Mouse (Mus musculus) spleen, postnatal 4 days (tissue): ENCODE measurements around the gene Pip5k1a.
"Not testable (repeated sequence)": the region's sequence is repeated elsewhere in the genome, so short reads cannot be mapped to it uniquely, and the experiment has no call there.

ENCODE experiments used
- DNase-seq, 2 experiments: peaks; one replicate each; pipeline ENCODE4 v3.0.0; 2022; ENCODE audit warnings: low spot score in 2 of 2

Gene Pip5k1a

DNA sequence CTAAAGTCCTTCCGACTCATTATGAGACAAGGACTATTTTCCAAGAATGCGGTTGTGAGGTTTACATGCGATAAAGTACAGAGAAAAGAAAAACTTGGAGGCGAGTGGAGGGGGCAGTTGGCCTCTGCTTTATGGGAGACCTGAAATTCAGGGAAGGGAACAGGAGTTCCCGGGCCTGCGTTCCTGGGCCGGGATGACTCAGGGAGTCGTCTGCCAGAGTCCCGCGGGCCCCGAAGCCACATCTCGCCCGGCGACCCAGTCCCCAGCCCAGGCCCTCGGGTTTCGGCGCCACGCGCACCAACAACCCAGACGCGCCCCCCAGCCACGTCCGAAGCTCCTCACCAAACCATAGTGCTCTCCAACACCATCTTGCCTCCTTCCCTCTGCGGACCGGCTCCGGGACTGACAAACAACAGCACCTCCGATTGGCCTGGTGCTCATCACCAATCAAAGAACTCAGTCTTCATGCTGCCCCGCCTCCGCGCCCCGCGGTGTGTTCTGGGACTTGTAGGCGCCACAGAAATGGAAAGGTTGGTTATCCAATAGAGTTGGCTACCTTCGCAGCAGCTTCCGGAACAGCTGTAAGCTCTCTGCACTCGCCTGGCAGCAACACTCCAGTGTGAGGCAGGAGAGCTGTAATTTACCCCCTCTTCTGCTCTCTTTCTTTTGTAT is 64.4 kb downstream of the Pip5k1a start, which contains the start of gene Psmd4:
Gene Psmd4, minus strand, starts transcription at position 449 of the 672 bp plus-strand sequence.
- peak; percentile 96 to 97 for DNase-seq

DNA sequence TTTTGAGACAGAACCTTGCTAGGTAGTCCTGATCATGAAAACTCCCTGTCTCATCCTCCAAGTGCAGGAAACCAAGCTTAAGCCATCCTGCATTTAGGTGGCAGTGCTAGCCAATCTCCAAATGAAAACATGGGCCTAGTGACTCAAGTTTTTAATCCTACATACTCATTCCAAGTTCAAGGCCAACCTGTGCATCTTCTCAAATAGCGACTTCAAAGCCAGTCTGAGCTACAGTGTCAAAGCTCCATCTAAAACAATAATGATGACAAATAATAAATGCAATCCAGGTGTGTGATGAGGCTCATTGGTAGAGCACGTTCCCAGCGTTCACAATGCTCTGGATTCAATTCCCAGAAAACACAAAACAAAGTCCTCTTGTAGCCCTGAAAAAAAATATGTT is 65.1 kb downstream of the Pip5k1a start:
- DNase-seq, result no peak

DNA sequence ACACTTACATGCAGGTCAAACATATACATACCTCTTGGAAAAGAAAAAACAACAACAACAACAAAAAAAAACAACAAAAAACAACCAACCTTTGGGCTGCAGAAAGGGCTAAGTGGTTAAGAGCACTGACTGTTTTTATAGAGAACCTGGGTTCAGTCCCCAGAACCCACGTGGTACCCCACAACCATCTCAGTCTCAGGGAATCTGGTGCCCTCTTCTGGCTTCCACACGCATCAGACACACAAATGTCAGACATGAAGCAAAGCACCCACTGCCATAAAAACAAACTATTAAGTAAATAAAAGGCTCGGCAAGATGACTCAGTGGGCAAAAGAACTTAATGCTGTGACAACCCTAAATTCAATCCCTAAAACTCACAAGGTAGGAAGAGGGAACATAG is 76.8 kb downstream of the Pip5k1a start:
- DNase-seq, result peak in 1 of 2 experiments; percentile 52

DNA sequence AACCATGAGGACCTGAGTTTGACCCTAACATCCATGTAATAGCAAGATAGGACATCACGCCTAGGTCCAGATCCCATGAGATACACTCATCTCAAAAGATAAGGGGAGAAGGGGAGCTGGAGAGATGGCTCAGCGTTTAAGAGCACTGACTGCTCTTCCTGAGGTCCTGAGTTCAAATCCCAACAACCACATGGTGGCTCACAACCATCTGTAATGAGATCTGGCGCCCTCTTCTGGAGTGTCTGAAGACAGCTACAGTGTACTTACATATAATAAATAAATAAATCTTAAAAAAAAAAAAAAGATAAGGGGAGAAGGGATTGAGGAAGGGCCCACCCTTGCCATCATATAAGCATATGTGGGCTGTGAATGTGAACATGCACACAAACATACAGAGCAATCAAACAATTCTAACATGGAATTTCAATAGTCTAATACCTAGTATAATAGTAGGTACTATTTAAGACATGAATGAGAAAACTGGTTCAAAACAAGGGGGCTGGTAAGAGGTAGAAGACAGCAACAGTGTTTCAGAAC is 77.4 kb downstream of the Pip5k1a start:
- DNase-seq, result not testable (repeated sequence)

DNA sequence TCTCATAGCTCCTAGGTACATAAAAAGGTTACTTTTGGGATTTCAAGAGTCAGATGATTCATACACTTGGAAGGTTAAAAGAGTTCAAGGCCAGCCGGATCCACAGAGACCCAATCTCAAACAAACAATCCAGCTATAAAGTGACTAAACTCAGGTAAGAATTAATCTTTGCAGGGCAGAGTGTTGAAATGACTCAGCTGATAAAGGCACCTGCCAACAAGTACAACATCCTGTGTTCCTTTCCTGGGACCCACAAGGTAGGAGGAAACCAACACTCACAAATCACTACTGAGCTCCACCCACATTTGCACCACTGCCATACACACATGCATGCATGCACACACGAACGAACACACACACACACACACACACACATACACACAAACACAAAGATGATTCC is 78.1 kb downstream of the Pip5k1a start:
- DNase-seq, result no peak

DNA sequence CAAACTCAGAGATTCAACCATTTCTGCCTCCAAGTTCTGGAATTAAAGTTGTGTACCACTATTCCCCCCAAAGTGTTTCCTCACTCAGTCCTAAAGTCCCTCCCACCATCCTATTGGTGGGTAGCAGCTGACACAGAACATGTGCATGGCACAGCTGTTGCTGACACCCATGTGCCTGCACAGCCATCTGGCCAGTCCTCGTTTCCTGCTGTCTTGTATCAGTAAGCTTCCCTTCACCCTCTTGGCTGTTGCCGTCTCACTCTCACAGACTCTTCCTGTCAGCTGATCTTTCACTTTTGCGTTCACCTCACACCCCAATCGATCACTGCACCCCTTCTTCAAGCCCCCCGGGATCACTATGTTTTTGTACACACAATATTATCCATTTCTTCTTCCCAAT is 79.0 kb downstream of the Pip5k1a start:
- DNase-seq, result no peak

DNA sequence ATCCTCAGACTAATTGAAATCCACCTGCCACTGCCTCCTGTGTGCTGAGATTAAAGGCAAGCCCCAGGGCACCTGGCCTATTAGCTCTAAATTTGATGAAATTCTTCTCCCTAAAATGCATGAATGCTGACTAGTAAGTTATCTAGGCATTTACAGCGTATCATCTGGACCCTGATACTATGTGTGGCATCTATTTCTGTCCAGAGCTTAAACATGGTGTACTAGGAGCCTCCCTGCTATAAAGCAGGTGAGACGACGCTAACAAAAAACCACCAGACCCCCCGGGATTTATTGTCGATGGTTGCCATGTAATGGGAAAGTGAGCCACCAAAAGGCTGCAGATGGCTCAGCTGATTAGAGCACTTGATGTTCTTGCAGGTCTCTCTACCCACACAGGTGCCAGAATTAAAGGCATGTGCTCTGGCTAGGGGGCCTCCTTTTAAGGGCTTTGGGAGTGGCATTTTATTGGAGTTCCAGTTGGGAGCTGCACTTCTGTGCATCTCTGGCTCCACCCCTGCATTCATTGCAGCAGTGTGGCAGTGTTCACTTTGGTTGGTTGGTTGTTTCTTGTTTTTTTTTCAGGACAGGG is 79.6 kb downstream of the Pip5k1a start:
- DNase-seq, result peak in 1 of 2 experiments; percentile 53

DNA sequence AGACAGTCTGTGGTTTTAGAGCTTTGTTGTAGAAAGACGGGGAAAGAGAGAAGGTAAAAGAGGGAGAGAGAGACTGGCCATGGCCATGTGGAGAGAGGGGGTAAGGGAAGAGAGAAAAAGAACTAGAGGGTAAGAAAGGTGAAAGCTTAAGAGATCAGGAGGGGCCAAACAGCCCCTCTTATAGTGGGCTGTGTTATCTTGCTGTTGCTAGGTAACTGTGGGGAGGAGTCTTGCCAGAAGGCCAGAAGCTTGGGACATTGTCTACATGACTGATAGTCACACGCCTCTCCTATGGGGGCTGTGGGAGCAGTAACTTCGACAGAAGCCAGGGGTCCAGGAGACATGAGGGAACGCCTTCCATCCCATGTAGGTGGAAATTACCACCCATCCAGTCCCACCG is 81.5 kb downstream of the Pip5k1a start:
- peak in 1 of 2 experiments; percentile 56 for DNase-seq

DNA sequence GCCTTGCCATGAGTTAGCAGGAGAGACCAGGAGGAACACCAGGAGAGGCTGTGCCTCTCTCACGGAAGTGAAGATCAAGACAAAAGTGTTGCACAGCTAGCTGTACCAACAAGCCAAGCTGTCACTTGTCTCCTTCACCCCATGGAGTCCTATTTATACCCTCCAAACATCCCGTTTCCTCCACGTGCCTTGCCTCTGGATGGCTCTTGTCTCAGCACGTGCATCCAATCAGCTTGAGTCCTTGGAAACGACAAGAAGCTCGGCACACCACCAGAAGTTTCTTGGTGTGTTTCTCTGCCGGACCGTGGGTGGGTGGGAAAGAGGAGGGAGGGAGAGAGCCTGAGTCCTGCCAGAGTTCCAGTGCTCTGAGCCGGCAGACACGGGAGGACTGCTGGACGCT is 82.2 kb downstream of the Pip5k1a start:
- DNase-seq, result no peak

DNA sequence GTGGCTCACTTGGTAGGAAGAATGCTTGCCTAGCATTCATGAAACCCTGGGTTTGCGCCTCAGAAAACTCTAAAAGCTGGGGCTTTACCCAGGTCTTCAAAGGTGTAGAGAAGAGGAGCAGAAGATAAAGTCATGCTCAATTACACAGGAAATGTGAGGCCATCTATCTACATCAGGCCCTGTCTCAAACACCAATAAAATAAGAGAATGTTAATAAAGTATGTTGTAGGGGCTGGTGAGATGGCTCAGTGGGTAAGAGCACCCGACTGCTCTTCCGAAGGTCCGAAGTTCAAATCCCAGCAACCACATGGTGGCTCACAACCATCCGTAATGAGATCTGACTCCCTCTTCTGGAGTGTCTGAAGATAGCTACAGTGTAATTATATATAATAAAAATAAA is 85.8 kb downstream of the Pip5k1a start:
- not testable (repeated sequence) for DNase-seq

DNA sequence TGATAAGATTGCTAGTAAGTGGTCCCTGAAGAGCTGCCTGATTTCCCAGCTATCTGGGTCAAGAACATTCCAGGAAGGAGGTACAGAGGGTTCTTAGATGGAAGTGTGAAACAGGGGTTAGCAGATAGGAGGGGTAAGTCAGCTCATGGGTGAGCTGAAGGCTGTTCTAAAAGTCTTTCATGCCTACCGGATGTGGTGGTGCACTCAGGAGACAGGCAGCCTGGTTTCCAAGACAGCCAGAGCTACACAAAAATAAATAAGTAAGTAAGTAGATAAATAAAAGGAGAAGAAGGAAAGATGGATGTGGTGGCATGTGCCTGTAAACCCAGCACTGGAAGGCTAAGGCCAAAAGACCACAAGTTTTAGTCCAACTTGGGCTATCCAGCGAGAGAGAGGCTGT is 88.0 kb downstream of the Pip5k1a start:
- no peak for DNase-seq

DNA sequence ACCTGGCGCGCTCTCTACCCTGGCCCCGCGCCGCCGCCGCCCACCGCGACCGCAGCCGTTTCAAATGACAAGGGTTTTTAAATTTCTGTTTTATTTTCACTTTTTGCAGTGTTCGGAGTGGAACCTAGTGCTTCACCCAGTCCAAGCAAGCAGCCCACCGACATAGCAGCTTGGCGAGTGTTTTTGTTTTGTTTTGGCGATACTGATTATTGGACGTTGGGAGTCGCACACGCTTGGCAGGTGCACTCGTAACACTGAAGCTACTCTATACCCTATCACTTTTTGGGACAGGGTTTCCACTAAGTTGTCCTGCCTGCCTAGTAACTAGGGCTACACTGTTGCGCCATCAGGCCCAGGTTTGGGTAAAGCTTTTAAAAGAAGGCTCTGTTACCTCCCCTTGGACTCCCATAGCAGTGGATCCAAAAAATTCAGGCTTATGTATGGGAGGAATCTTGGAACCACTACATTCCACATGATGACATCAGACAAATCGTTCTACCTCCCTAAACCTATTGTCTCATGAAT is 90.1 kb downstream of the Pip5k1a start:
- no peak for DNase-seq

DNA sequence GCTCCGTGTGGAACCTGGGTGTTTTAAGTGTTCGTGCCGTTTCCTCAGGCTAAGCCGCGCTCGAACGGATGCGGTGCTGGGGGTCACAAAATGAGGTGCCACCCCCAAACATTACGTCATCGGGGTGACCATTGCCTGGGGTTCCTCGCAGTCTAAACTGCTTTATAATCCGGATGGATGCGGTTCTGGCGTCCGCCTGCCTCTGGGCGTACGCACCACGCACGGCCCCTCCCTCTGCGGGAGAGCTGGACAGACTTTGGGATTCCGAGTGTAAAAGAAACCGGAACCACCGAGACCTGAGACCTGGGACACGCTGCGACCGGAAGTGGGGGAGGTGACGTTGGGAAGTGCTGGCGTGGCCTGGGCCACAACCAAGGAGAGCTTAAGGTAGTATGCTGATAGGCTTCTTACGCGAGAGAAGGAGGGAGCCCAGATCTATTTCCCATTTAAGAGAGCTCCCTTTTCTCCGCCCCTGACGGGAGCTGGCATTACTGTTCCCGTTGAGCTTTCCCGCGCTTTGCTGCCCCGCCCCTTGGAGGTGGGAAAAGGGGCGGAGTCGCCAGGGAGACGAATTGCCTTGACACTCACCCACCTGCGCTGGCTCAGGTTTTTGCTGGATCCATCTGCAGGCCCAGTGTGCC is 90.7 kb downstream of the Pip5k1a start:
- DNase-seq, result peak; percentile 93

DNA sequence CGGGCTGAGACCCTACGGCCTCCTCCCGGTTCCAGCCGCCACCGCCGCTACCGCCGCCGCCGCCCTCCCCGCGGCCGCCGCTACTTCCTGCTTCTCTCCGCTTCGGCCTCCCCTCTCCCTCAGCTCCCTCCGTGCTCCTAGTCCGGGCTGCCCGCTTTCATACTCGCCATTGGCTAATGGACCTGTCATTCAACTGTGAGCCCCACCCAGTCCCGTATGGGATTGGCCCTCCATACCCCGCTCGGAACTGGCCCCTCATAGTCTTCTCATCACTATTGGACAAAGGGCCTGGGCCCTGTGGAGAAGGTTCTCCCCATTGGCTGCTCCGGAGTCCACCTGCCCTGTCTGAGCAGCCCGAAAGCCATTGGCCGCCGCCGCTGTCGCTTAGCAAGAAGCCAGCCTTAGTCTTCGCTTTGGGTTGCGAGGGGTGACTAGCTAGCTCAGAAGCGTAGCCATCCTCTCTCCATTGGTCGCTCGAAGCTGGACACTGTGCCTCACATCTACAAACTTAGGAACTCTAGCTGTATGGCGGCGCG is 91.3 kb downstream of the Pip5k1a start, which contains the start of gene Zfp687:
Gene Zfp687, minus strand, starts transcription at position 112 of the 536 bp plus-strand sequence.
- DNase-seq, result peak; percentile 99

DNA sequence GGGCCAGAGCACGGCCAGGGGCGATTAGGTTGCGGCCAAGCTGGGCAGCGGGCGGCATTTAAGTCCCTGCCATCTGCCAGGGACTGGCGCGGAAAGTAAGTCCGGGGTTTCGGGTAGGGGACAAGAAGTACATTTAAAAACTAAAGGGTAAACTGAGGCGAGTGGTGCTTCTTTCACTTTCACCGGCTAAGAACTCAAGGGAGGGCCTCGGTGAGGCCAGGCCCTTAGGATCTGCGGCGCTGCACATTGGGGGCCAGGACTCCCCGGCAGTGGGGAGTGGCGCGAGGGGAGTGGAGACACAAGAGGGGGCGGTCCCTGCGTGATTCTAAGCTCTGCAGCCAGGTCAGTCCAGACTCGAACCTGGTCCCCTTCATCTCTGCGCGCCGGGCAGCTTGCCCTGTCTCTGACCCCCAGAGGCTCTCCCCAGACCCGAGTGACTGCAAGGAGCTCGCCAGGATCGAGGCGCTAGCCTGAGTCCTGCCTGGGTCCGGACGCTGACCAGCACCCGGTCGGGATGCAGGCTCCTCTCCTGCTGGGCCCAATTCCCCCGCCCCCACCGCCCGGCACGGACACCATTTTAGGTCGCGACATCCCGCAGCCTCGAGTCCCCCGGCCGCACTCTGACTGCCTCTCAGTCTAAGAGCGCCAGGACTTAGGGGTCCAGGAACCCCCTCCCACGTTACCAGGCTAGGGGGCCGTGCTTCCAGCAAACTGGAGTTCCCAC is 92.1 kb downstream of the Pip5k1a start:
- DNase-seq, result peak; percentile 69 to 82

DNA sequence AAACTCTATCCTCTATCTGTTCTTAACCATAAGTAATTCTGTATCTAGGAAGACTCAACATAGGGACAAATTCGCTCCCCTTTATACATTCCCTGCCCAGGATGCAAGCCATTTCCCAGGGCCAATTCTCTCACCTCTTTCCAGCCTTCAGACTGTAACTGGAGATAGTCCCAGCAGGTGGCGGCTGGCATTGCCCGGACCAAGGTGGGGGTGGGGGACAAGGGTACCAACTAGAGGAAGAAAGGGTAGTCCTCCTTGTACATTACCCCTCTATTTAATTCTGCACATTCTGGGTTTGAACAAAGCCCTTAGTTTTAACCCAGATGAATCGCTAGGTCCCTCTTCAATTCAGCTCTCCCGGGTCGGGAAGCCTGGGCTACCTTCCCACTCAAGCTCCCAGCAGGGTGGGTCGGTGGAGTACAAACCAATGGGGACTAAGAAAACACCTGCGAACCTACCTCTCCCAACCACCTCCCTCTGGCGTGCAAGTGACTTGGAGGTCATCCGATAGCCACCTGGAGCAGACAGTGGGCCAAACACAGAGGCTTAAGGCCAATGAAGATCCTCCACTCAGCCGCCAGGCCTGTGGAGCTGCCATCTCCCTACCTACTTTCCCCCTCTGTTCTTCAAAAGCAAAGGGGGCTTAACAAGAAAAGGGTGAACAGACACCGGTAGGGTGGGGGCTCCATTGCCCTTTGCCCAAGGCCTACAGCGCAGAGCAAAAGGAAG is 92.9 kb downstream of the Pip5k1a start:
- no peak for DNase-seq

DNA sequence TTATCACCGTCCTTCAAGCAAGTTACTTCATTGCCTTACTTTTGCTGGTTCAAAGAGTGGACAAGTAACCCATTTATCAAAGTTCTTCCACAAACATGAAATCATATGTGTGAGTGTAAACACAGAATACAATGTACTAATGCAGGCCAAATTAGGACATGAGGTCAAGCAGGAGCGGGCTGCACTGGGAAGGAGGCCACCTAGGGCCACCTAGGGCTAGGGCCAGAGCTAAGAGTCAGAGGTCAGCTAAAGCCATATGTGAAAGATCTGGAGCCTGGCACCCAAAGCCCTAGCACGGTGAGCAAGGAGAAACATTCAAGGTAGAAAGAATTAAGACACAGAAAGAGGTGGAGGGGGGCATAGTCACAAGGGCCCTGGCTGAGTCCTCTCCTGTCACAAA is 93.7 kb downstream of the Pip5k1a start:
- no peak for DNase-seq

DNA sequence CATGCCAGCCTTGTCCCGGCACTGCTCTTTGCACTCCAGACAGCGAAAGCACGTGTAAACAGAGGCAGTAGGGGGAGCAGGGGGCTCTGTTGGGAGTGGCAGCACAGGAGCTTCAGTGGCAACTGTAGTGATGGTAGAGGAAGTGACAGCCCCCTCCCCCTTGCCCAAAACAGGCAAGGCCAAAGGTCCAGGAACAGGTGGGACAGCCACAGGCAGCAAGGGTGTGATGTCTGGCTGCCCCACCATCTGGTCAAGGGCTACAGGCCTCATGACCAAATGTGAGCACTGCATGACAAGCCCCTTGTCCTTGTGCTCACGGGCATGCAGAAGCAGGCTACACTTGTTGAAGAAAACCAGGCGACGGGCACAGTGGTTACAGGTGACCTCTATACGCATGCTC is 96.3 kb downstream of the Pip5k1a start:
- no peak for DNase-seq
